Mouse (Mus musculus) liver, postnatal 0 days (tissue): ENCODE measurements around the gene Hapln3.

ENCODE experiments used
- CTCF ChIP-seq: sonication (generic); IDR thresholded peaks from 2 replicates; pipeline ENCODE4 v1.5.1; 2016; ENCODE audit warnings: antibody characterized with exemption, low read depth
- EP300 ChIP-seq: IDR thresholded peaks from 2 replicates; pipeline ENCODE4 v1.6.1; 2016; ENCODE audit warnings: antibody characterized with exemption, low read depth, mild to moderate bottlenecking

DNA sequence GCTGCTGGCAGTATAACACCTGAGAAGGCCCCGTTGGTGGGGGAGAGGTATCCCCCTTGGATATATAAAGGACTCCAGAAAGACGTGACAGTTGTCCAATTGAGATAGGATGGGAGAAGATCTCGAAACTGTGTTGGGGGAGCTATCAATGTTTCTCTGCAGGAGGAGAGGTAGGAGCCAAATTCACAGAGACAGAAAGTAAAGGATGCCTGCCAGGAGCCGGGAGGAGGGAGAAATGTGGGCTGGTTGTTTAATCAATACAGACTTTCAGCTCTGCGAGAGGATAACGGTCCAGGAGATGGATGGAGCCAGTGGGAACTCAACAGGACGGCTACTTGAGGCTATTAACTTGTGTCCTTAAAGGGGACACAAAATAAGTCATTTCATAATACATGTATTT, 63.4 kb downstream of the Hapln3 start:
- TF ChIP-seq CTCF (no peak), EP300 (no peak)
